Mouse (Mus musculus) Patski (cell line): Measurements from ENCODE around the gene Kirrel. TPM values are rescaled to one million over a fixed set of nuclear protein-coding genes. Genes with fewer than 3 reads are reported as not detected.

Source experiments
- ATAC-seq: fragments of 100-300 bp; one replicate; pipeline ENCODE4 v1.8.0; 2021
- CTCF ChIA-PET: fragments of 350-600 bp; sonication (Branson Sonifier 250); formaldehyde crosslinking; loops from one replicate; lab custom pipeline; 2022; ENCODE audit warnings: inconsistent platforms; lab: Charles Lee
- POLR2A ChIA-PET: fragments of 350-600 bp; sonication (Branson Sonifier 250); formaldehyde crosslinking; loops from one replicate; lab custom pipeline; 2022; ENCODE audit warnings: antibody characterized with exemption, inconsistent platforms; lab: Charles Lee
- DNase-seq: peaks from one replicate; pipeline ENCODE4 v3.0.0-alpha.2; 2011; ENCODE audit warnings: low read depth, low spot score
- H3K27me3 ChIP-seq: fragments of 371-371 bp; one replicate; pipeline ENCODE4 v1.5.1; 2021
- CTCF ChIP-seq: fragments of 100-300 bp; IDR thresholded peaks from one replicate; pipeline ENCODE4 v1.5.1; 2021
- in situ Hi-C: fragments of 300-500 bp; cut with MboI; formaldehyde crosslinking; loops from 3 replicates; pipeline ENCODE4 v1.11.1; 2018; ENCODE audit warnings: low pct_unique_long_range_greater_than_20kb, mixed read lengths
- polyA plus RNA-seq: library from polyadenylated mRNA; unstranded; gene quantifications from one replicate; pipeline ENCODE4 v1.2.3, GENCODE M21; 2021

The Kirrel gene
- 156 TPM for polyA plus RNA-seq

DNA sequence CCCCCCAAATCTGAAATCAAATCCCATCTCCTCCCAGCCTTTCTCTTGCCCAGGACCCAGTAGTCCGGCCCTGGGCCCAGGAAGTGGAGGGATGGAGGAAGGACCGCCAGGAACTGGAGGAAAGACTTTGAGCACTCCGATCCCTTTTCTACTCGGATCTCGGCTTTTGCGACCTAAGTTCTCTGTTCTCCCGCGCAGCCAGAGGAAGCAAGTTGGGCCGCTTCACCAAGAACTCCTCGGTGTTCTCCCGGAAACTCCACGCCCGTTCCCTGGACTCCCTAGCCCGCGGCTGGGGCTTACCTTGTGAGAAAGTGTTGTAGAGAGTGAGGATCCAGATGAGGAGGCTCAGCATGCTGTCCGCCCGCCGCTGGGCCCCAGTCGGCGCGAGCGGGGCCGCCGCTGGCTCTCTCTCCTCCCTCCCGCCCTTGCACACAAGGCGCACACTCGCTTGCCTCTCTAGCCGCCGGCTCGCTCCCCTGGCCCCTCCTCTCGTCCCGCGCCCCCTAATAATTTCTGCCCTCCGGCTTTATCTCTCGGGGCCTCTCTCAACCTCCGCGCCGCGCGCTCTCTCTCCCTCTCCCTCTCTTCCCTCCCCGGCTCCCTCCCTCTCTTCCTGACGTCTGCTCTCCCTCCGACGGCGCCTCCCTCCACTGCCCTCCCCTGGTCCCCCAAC lies at the start of gene Kirrel:
Kirrel (minus strand) TSS at position 652 of the 673 bp plus-strand sequence.
- in situ Hi-C loops = no loop called here
- no peak for TF ChIP-seq CTCF
- CTCF ChIA-PET = interaction anchor here (0.8 to 5.5 kb wide), 19 partner anchors 10 to 143 kb away, joined by 3 to 73 read pairs (median 6); no protein-coding TSS in a partner anchor
- POLR2A ChIA-PET = interaction anchor here (0.9 to 3.4 kb wide), 8 partner anchors 8 to 83 kb away, joined by 3 to 41 read pairs (median 8); no protein-coding TSS in a partner anchor
- DNase-seq (no peak), ATAC-seq (peak; percentile 89)
- H3K27me3 ChIP-seq = no peaks in the 10 kb centered on the region

DNA sequence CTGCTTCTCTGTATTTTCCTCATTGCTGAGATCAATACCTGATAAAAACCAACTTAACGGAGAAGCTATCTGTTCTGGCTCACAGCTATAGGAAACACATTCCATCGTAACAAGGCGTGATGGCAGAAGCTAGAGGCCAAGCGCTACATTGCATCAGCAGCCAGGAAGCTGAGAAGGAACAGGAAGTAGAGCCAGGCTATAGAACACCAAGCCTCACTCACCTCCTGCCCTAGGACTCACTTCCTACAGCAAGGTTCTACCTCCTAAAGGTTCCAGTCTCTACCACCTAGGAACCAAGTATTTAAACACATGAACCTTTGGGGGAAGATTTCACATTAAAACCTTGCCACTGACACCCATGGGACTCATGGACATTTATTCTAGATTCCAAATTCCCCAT lies 49.1 kb upstream of the Kirrel start:
- DNase-seq (no peak), ATAC-seq (no peak)
- ChIA-PET POLR2A (no interaction called here), CTCF (interaction anchor here (1.0 to 1.7 kb wide), 2 partner anchors 14 to 32 kb away, joined by 3 to 4 read pairs; no protein-coding TSS in a partner anchor)
- no peak for TF ChIP-seq CTCF
- in situ Hi-C loops = no loop called here
- H3K27me3 ChIP-seq = peaks cover 24% of the 10 kb centered on the region

DNA sequence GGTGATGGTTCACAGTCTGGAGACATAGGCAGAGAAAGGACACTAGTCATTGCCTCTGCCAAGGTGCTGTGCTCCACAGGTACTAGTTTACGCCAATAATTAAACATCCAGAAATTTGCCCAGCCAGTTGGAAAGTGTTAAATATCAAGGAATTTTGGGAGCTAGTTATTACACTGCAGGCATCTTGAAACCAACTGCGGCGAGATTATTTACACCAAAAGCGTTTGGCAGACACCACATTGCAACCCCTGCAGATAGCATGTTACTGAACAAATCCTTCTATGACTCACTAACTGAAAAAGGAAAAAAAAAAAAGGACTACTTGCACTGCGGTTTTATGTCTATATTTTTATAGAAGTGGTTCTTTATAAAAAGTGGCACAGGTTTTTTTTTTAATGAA lies 47.8 kb upstream of the Kirrel start:
- peaks cover 17% of the 10 kb centered on the region for H3K27me3 ChIP-seq
- CTCF ChIA-PET = no interaction called here
- ATAC-seq = no peak
- POLR2A ChIA-PET = interaction anchor here (0.6 kb wide), 1 partner anchor 185 kb away, joined by 3 read pairs; no protein-coding TSS in a partner anchor
- in situ Hi-C loops = no loop called here
- DNase-seq = no peak
- TF ChIP-seq CTCF = no peak

DNA sequence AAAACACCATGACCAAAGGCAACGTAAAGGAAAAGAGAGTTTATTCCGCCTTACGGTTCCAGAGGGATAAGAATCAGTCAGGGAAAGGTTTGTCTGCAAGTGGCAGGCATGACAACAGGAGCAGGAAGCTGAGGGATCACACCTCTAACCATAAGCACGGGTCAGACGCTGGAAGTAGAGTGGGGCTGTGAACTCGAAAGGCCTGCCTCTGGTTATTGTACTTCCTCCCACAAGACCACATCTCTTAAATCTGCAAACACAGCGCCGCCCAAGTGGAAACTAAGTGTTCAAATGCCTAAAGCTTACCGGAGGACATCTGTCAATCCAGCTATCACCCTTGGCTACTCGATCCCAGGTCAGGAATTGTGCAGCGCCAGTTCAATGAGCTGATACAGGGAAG lies 40.6 kb upstream of the Kirrel start:
- in situ Hi-C loops = no loop called here
- ATAC-seq (no peak), DNase-seq (no peak)
- H3K27me3 ChIP-seq = peaks cover 17% of the 10 kb centered on the region
- ChIA-PET POLR2A (interaction anchor here (1.4 kb wide), 1 partner anchor 17 kb away, joined by 3 read pairs; no protein-coding TSS in a partner anchor), CTCF (interaction anchor here (1.2 kb wide), 1 partner anchor 284 kb away, joined by 3 read pairs; no protein-coding TSS in a partner anchor)
- no peak for TF ChIP-seq CTCF

DNA sequence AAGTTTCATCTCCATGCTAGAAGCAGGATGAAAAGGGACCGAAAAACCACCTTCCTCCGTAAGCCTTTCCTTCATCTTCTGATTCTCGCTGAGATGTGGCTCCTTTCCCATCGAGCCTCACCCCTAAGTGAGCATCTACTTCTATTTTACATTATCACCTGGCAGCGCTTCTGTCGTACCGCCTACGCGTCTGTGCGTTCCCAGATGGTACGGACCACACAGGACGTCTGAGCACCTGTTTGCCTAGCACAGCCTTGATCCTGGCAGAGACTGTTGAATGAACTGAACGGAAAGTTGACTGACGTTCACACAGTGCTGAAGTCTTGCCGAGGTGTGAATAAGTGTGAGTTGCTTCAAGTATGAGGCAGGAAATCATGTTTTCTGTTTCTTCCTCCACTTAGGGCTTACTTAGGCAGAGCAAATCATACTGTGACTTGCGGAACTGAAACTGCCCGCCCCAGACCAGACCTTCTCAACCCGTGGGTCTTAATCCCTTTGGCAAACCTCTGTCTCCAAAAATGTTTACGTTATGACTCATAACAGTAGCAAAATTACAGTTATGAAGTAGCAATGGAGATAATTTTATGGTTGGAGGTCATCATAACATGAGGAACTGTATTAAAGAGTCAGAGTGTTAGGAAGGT lies 39.8 kb upstream of the Kirrel start:
- no peak for ATAC-seq
- H3K27me3 ChIP-seq = peaks cover 17% of the 10 kb centered on the region
- ChIA-PET POLR2A (interaction anchor here (1.4 kb wide), 1 partner anchor 16 kb away, joined by 3 read pairs; no protein-coding TSS in a partner anchor), CTCF (no interaction called here)
- in situ Hi-C loops = no loop called here
- no peak for TF ChIP-seq CTCF
- no peak for DNase-seq

DNA sequence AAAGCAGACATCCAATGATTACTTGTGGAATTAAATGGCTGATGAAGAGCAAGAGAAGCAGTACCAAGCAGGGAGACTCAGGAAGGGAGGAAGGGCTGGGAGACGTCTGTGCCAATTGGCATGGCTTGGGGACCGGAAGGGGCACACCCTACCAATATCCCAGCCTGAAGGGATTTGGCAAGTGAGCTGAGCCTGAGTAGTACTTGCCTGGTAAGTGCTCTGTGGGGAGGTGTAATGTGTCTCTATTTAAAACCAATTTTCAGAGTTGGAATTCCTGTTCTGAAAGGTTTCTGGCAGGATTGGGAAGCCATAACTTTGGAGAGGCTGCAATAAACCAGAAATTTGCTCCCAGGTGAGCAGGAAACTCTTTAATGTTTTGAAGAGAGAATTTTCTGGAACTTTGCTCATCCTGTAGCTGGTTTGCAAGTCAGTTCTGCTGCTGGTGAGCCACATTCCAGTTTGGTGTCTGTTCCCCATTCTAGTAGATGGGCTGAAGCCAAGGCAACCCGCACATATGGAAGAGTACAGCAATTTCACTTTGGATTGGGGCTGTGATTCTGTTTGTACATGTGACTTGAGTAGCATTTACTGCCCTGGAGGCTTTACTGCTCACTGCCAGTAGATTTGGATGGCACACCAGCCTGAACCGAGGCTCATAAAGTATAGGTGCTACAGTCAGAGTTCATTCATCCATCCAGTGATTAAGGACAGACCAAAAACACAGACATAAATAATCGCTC lies 32.0 kb upstream of the Kirrel start:
- ATAC-seq = no peak
- H3K27me3 ChIP-seq = peaks cover 38% of the 10 kb centered on the region
- in situ Hi-C loops = no loop called here
- no peak for DNase-seq
- POLR2A ChIA-PET = no interaction called here
- CTCF ChIA-PET = no interaction called here
- no peak for TF ChIP-seq CTCF

DNA sequence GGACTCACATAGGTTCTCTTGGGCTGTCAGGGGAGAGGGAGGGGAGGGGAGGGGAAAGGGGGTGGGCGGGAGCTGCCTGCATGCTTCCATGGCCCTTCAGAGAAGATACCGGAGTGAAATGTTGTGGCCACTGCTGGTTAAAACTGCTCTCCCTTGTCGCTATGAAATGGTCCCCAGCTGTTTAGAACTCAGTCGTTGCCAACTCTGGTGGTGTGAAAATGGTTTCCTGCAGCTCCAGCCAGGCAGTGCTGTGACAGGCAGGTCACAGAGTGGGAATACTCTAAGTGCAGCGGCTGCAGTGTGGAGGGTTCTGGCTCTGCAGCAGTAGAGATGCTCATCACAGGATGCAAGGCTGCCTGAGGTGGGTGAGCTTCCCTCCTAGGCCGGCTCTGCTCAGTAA lies 22.1 kb upstream of the Kirrel start:
- DNase-seq (no peak), ATAC-seq (no peak)
- peaks cover 50% of the 10 kb centered on the region for H3K27me3 ChIP-seq
- no peak for TF ChIP-seq CTCF
- CTCF ChIA-PET = no interaction called here
- in situ Hi-C loops = no loop called here
- POLR2A ChIA-PET = no interaction called here

DNA sequence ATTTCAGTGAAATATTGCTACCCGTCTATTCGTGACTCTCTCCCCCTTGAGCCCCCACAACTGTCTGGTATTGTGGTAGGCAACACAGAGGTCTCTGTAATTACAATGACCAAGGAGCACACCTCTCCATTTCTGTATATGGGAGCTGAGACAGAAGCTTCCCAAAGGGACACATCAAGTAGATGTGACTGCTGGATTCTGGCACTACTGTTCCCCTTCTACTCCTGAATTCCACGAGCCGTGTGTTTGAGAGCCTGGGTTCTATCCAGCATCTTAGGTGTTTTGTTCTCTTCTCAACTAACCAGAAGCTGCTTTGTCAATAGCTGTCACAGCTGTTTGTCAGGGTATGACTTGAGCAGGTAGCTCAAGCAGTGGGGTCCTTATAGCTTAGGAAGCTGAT lies 20.5 kb upstream of the Kirrel start:
- H3K27me3 ChIP-seq = peaks cover 55% of the 10 kb centered on the region
- ChIA-PET POLR2A (no interaction called here), CTCF (interaction anchor here (0.8 to 1.7 kb wide), 3 partner anchors 10 to 163 kb away, joined by 3 to 4 read pairs (median 4); no protein-coding TSS in a partner anchor)
- in situ Hi-C loops = no loop called here
- TF ChIP-seq CTCF = no peak
- ATAC-seq (no peak), DNase-seq (no peak)

DNA sequence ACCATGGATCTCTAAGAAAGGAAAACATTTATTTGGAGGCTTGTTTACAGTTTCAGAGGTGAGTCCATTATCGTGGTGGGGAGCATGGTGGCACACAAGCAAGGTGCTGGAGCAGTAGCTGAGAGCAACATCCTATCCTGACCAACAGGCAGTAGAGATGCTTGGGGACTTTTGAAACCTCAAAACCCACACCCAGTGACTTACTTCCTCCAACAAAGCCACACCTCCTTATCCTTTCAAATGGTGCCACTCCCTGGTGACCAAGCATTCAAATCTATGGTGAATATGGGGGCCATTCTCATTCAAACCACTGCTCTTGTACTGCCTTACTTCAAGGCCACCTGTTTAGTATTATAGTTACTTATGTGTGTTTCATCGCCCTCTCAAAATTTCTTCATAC lies 20.0 kb upstream of the Kirrel start:
- no peak for DNase-seq
- in situ Hi-C loops = no loop called here
- ATAC-seq = no peak
- POLR2A ChIA-PET = no interaction called here
- CTCF ChIA-PET = interaction anchor here (0.8 to 1.7 kb wide), 3 partner anchors 10 to 163 kb away, joined by 3 to 4 read pairs (median 4); no protein-coding TSS in a partner anchor
- peaks cover 55% of the 10 kb centered on the region for H3K27me3 ChIP-seq
- TF ChIP-seq CTCF = no peak

DNA sequence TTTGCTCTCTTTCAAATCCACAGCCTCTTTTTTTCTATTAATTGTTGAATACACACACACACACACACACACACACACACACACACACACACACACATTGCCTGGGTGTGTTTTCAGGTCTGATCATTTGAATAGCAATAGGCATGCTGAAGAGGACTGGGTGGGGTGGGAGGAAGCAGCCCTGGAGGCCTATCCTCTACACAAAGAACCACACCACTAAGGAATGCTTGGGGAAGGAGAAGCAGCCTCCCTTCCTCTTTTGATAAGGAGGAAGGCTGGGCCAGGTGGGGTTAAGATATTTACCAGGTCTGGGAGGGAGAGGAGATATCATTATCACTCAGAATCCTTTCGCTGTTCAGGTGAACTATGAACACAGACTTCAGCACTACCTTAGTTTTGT lies 19.2 kb upstream of the Kirrel start:
- DNase-seq (no peak), ATAC-seq (no peak)
- no peak for TF ChIP-seq CTCF
- CTCF ChIA-PET = interaction anchor here (1.3 kb wide), 1 partner anchor 162 kb away, joined by 4 read pairs; no protein-coding TSS in a partner anchor
- H3K27me3 ChIP-seq = peaks cover 55% of the 10 kb centered on the region
- POLR2A ChIA-PET = no interaction called here
- in situ Hi-C loops = no loop called here
